Mouse (Mus musculus) brain, embryonic 14.5 days (tissue): ENCODE measurements at regions not wholly inside any gene's neighbourhood (a gene's known extent, or its start where the extent isn't known, plus 50 kb on each side); places are given as distances from the start of the nearest gene placed in this dataset.

Experiments used
- CTCF ChIP-seq: fragments of 200-500 bp; IDR thresholded peaks from 2 replicates; pipeline ENCODE4 v1.5.1; 2012; ENCODE audit warnings: inconsistent platforms, mild to moderate bottlenecking, moderate library complexity, borderline replicate concordance; ENCODE audit not compliant: insufficient read depth, insufficient read length; ENCODE audit errors: extremely low read depth
- POLR2A ChIP-seq: fragments of 200-500 bp; IDR thresholded peaks from 2 replicates; pipeline ENCODE4 v1.6.1; 2012; ENCODE audit warnings: mild to moderate bottlenecking, inconsistent platforms, borderline replicate concordance; ENCODE audit not compliant: poor library complexity, insufficient read depth, insufficient read length, severe bottlenecking; ENCODE audit errors: extremely low read depth

- TF ChIP-seq CTCF (no peak), POLR2A (no peak)
Measured at GRCm38 (mm10) chr5:133683021-133683420, 416.5 kb upstream of the Castor2 start.
